Mouse (Mus musculus): Measurements from ENCODE around the gene B4galt5. TPM values are rescaled to one million over a fixed set of nuclear protein-coding genes. Genes with fewer than 3 reads are reported as not detected.

The B4galt5 gene
- total and polyA plus RNA-seq, 3 experiments: 4.6 to 34.4 (median 6.5) TPM

- Histone ChIP-seq H3K4me1 (ENCODE audit: control insufficient read depth in 1 of 2, insufficient read depth in 2 of 2, low read length in 2 of 2) (no peaks in the 10 kb centered on the region), H3K36me3 (ENCODE audit: control insufficient read depth in 1 of 2, insufficient read depth in 2 of 2, low read length in 2 of 2) (no peaks in the 10 kb centered on the region), H3K27ac (ENCODE audit: control insufficient read depth, low read depth, low read length) (no peak overlapping the region), H3K9ac (ENCODE audit: control insufficient read depth, low read depth, low read length, poor library complexity, severe bottlenecking) (no peak overlapping the region), H3K9me3 (replicated peaks; ENCODE audit: insufficient read depth, low read length) (no peaks in the 10 kb centered on the region), H3K27me3 (ENCODE audit: control insufficient read depth in 1 of 2, insufficient read depth in 2 of 2, low read length in 2 of 2) (peaks cover 0 to 2% of the 10 kb centered on the region in 2 experiments; a peak in 1 of 4 replicates), H3K4me3 (ENCODE audit: control insufficient read depth in 1 of 2, insufficient read depth in 1 of 2, low read depth in 2 of 2, low read length in 2 of 2) (no peak overlapping the region), H3K79me2 (ENCODE audit: control insufficient read depth, insufficient read depth, low read length, poor library complexity) (no peaks in the 10 kb centered on the region)
- TF ChIP-seq ZKSCAN1 (IDR thresholded peaks at IDR 0.05; ENCODE audit: low read depth, low read length) (no peak), POLR2AphosphoS2 (IDR thresholded peaks at IDR 0.05; ENCODE audit: low read length) (no peak), NELFE (IDR thresholded peaks at IDR 0.05; ENCODE audit: low read depth, low read length) (no peak), POLR2AphosphoS5 (IDR thresholded peaks at IDR 0.05; ENCODE audit: borderline replicate concordance, low read depth, low read length) (no peak), MYC (IDR thresholded peaks at IDR 0.05; ENCODE audit: low read depth, low read length) (no peak), ETS1 (IDR thresholded peaks at IDR 0.05; ENCODE audit: low read depth, low read length) (no peak), POLR2A (IDR thresholded peaks at IDR 0.05; ENCODE audit: control insufficient read depth in 1 of 2, insufficient read depth in 1 of 2, low read depth in 1 of 2, low read length in 2 of 2, poor library complexity in 1 of 2) (no peak), USF2 (IDR thresholded peaks at IDR 0.05; ENCODE audit: borderline replicate concordance in 1 of 2, insufficient read depth in 1 of 2, low read depth in 1 of 2, low read length in 2 of 2) (no peak), TBP (IDR thresholded peaks at IDR 0.05; ENCODE audit: low read depth, low read length) (no peak), GATA1 (IDR thresholded peaks at IDR 0.05; ENCODE audit: low read depth, low read length) (no peak), MAZ (IDR thresholded peaks at IDR 0.05; ENCODE audit: low read depth, low read length) (no peak), TAL1 (IDR thresholded peaks at IDR 0.05; ENCODE audit: low read length) (no peak), BHLHE40 (IDR thresholded peaks at IDR 0.05; ENCODE audit: borderline replicate concordance, low read depth, low read length) (no peak), ELF1 (IDR thresholded peaks at IDR 0.05; ENCODE audit: low read depth, low read length) (no peak), EP300 (IDR thresholded peaks at IDR 0.05; ENCODE audit: low read depth in 1 of 2, low read length in 2 of 2) (no peak), SIN3A (IDR thresholded peaks at IDR 0.05; ENCODE audit: low read length) (no peak)
- DNase-seq (ENCODE audit: low read depth, low spot score): no peak
Observed at GRCm38 (mm10) chr2:167358499-167358898, 9.5 kb upstream of the B4galt5 start.

GRCm38 (mm10) chr2:167356885-167357284 lies 7.9 kb upstream of the B4galt5 start:
- H3K9ac ChIP-seq (ENCODE audit: control insufficient read depth, low read depth, low read length, poor library complexity, severe bottlenecking): no peak overlapping the region
- H3K27ac ChIP-seq (ENCODE audit: control insufficient read depth, low read depth, low read length): no peak overlapping the region
- TF ChIP-seq NELFE (IDR thresholded peaks at IDR 0.05; ENCODE audit: low read depth, low read length) (no peak), POLR2AphosphoS5 (IDR thresholded peaks at IDR 0.05; ENCODE audit: borderline replicate concordance, low read depth, low read length) (no peak), POLR2A (IDR thresholded peaks at IDR 0.05; ENCODE audit: control insufficient read depth in 1 of 2, insufficient read depth in 1 of 2, low read depth in 1 of 2, low read length in 2 of 2, poor library complexity in 1 of 2) (no peak), HCFC1 (IDR thresholded peaks at IDR 0.05; ENCODE audit: low read depth, low read length) (no peak), RAD21 (IDR thresholded peaks at IDR 0.05; ENCODE audit: low read depth, low read length) (no peak), TAL1 (IDR thresholded peaks at IDR 0.05; ENCODE audit: low read length) (no peak), POLR2AphosphoS2 (IDR thresholded peaks at IDR 0.05; ENCODE audit: low read length) (no peak), UBTF (IDR thresholded peaks at IDR 0.05; ENCODE audit: borderline replicate concordance, insufficient read depth, low read depth, low read length) (no peak), MYC (IDR thresholded peaks at IDR 0.05; ENCODE audit: low read depth, low read length) (no peak), ZKSCAN1 (IDR thresholded peaks at IDR 0.05; ENCODE audit: low read depth, low read length) (no peak), ELF1 (IDR thresholded peaks at IDR 0.05; ENCODE audit: low read depth, low read length) (no peak), MYB (IDR thresholded peaks at IDR 0.05; ENCODE audit: low read depth, low read length) (no peak), MAFK (IDR thresholded peaks at IDR 0.05; ENCODE audit: borderline replicate concordance, low read depth, low read length) (no peak), SIN3A (IDR thresholded peaks at IDR 0.05; ENCODE audit: low read length) (no peak)
- H3K79me2 ChIP-seq (ENCODE audit: control insufficient read depth, insufficient read depth, low read length, poor library complexity): no peaks in the 10 kb centered on the region
- H3K27me3 ChIP-seq (ENCODE audit: control insufficient read depth in 1 of 2, insufficient read depth in 2 of 2, low read length in 2 of 2): peaks cover 0 to 2% of the 10 kb centered on the region in 2 experiments; a peak in 1 of 4 replicates
- H3K4me3 ChIP-seq (ENCODE audit: control insufficient read depth in 1 of 2, insufficient read depth in 1 of 2, low read depth in 2 of 2, low read length in 2 of 2): no peak overlapping the region
- no peaks in the 10 kb centered on the region for H3K9me3 ChIP-seq (replicated peaks; ENCODE audit: insufficient read depth, low read length)
- DNase-seq (ENCODE audit: low read depth, low spot score): no peak
- H3K36me3 ChIP-seq (ENCODE audit: control insufficient read depth in 1 of 2, insufficient read depth in 2 of 2, low read length in 2 of 2): no peaks in the 10 kb centered on the region
- peaks cover 0 to under 1% of the 10 kb centered on the region in 2 experiments; a peak in 1 of 4 replicates for H3K4me1 ChIP-seq (ENCODE audit: control insufficient read depth in 1 of 2, insufficient read depth in 2 of 2, low read length in 2 of 2)
